Mouse (Mus musculus): ENCODE measurements around the gene Adm2.

Gene Adm2

GRCm38 (mm10) chr15:89356372-89356771 lies 33.9 kb downstream of the Adm2 start:
- DNase-seq (ENCODE audit: low read depth), result peak; percentile 89

- DNase-seq (ENCODE audit: low read depth), result no peak
These were observed 36.3 kb downstream of the Adm2 start for GRCm38 (mm10) chr15:89358784-89359183.

- no peak for DNase-seq (ENCODE audit: low read depth)
These were observed 40.5 kb downstream of the Adm2 start for GRCm38 (mm10) chr15:89363051-89363450.

- DNase-seq (ENCODE audit: low read depth), result no peak
These were observed 42.6 kb downstream of the Adm2 start for GRCm38 (mm10) chr15:89365141-89365551.

GRCm38 (mm10) chr15:89372068-89372467 lies 49.5 kb downstream of the Adm2 start:
- DNase-seq (ENCODE audit: low read depth), result no peak

GRCm38 (mm10) chr15:89372536-89372935 lies 50.0 kb downstream of the Adm2 start:
- DNase-seq (ENCODE audit: low read depth), result no peak

GRCm38 (mm10) chr15:89373027-89373761 lies 50.7 kb downstream of the Adm2 start:
- peak; percentile 94 for DNase-seq (ENCODE audit: low read depth)

- DNase-seq (ENCODE audit: low read depth), result peak; percentile 94
These were observed 51.3 kb downstream of the Adm2 start, which contains the start of gene Sco2 for GRCm38 (mm10) chr15:89373762-89374248. TSS of gene Sco2 (minus strand) at chr15:89373846.
